8 mouse cellular contexts compared by ENCODE assay signal in genomic region chr11:82933186-82933585, GRCm38 (mm10). TPM values are rescaled to one million over a fixed set of nuclear protein-coding genes. Genes with fewer than 3 reads are reported as not detected.
DNase-seq lines count a peak whose midpoint lies in the region; ATAC-seq and TF ChIP-seq lines count a peak whose summit lies in the region.

No protein-coding gene starts in this region.

- DNase-seq in heart, postnatal 4 days = no peak
- DNase-seq in midbrain, embryonic 11.5 days (ENCODE audit: low spot score, missing footprints) = peak; percentile 84
- DNase-seq in gastrocnemius, postnatal 36 days = no peak
- DNase-seq in left cerebral cortex, postnatal 14 days (ENCODE audit: low spot score in 2 of 2) = no peak
- DNase-seq in adrenal gland, postnatal 4 days (ENCODE audit: low spot score in 2 of 2) = no peak

- H3K9me3 ChIP-seq in heart, embryonic 16.5 days (replicated peaks; ENCODE audit: control insufficient read depth, low read length) = no peaks in the 10 kb centered on the region
- no peaks in the 10 kb centered on the region for H3K9me3 ChIP-seq in hindbrain, embryonic 12.5 days (replicated peaks)
- no peaks in the 10 kb centered on the region; the same call in 1 of the 2 replicates for H3K9me3 ChIP-seq in midbrain, embryonic 11.5 days (ENCODE audit: control insufficient read depth, low read length)

- WGBS in heart, embryonic 16.5 days = 31% methylated on average over 29 of the region's 29 CpGs
- WGBS in hindbrain, embryonic 12.5 days = 2% methylated on average over 27 of the region's 29 CpGs
- WGBS in midbrain, embryonic 11.5 days = 2% methylated on average over 15 of the region's 29 CpGs

- no peak for TF ChIP-seq CTCF in bone marrow macrophage, adult 2 months (IDR thresholded peaks at IDR 0.05; ENCODE audit: low read depth, low read length)

- H3K9ac ChIP-seq in heart, embryonic 16.5 days (ENCODE audit: low read length) = peak overlapping the region; percentile 63
- H3K9ac ChIP-seq in hindbrain, embryonic 12.5 days = peak overlapping the region; percentile 51
- peak overlapping the region; percentile 17; the same call in 1 of the 2 replicates for H3K9ac ChIP-seq in midbrain, embryonic 11.5 days (ENCODE audit: low read length)

- peaks cover 57% of the 10 kb centered on the region for H3K36me3 ChIP-seq in heart, embryonic 16.5 days (ENCODE audit: control insufficient read depth, insufficient read depth)
- H3K36me3 ChIP-seq in hindbrain, embryonic 12.5 days = no peaks in the 10 kb centered on the region
- H3K36me3 ChIP-seq in midbrain, embryonic 11.5 days (ENCODE audit: control insufficient read depth, insufficient read depth, low read length) = no peaks in the 10 kb centered on the region

- TF ChIP-seq POLR2A in bone marrow macrophage, adult 2 months (IDR thresholded peaks at IDR 0.05; ENCODE audit: borderline replicate concordance, low read depth, low read length) = no peak

- H3K4me3 ChIP-seq in heart, embryonic 16.5 days (ENCODE audit: low read length) = peak overlapping the region; percentile 53
- peak overlapping the region; percentile 51 for H3K4me3 ChIP-seq in bone marrow macrophage, adult 2 months (ENCODE audit: insufficient read depth, low read length)
- H3K4me3 ChIP-seq in hindbrain, embryonic 12.5 days = peak overlapping the region; percentile 50
- peak overlapping the region; percentile 48 for H3K4me3 ChIP-seq in midbrain, embryonic 11.5 days (ENCODE audit: low read depth, low read length)

- H3K4me1 ChIP-seq in heart, embryonic 16.5 days (ENCODE audit: control insufficient read depth, insufficient read depth, low read length) = peaks cover 5% of the 10 kb centered on the region
- H3K4me1 ChIP-seq in bone marrow macrophage, adult 2 months (ENCODE audit: control insufficient read depth, insufficient read depth, low read length) = no peaks in the 10 kb centered on the region; the same call in 1 of the 2 replicates
- peaks cover 10% of the 10 kb centered on the region for H3K4me1 ChIP-seq in hindbrain, embryonic 12.5 days
- H3K4me1 ChIP-seq in midbrain, embryonic 11.5 days (ENCODE audit: control insufficient read depth, insufficient read depth, low read length) = peaks cover 9% of the 10 kb centered on the region

- H3K27ac ChIP-seq in heart, embryonic 16.5 days (ENCODE audit: low read length) = no peak overlapping the region
- H3K27ac ChIP-seq in bone marrow macrophage, adult 2 months (ENCODE audit: insufficient read depth, low read depth, low read length) = no peak overlapping the region
- H3K27ac ChIP-seq in hindbrain, embryonic 12.5 days = no peak overlapping the region
- no peak overlapping the region for H3K27ac ChIP-seq in midbrain, embryonic 11.5 days (ENCODE audit: low read depth, low read length)

- peak overlapping the region; percentile 76 for H3K4me2 ChIP-seq in heart, embryonic 16.5 days (ENCODE audit: low read depth, low read length)
- H3K4me2 ChIP-seq in hindbrain, embryonic 12.5 days (replicated peaks) = peak overlapping the region; percentile 96
- H3K4me2 ChIP-seq in midbrain, embryonic 11.5 days = peak overlapping the region; percentile 90

- intact Hi-C loops in gastrocnemius, postnatal 36 days (cut with DNase I) = no loop called here
- intact Hi-C loops in left cerebral cortex, postnatal 14 days (cut with DNase I) = no loop called here

- ATAC-seq in heart, embryonic 16.5 days (replicated peaks; ENCODE audit: extremely low read depth, insufficient read depth, low FRiP score) = no peak
- no peak for ATAC-seq in hindbrain, embryonic 12.5 days (ENCODE audit: low FRiP score)
- ATAC-seq in midbrain, embryonic 11.5 days (ENCODE audit: low FRiP score) = no peak

- H3K27me3 ChIP-seq in heart, embryonic 16.5 days (ENCODE audit: control insufficient read depth, insufficient read depth, low read length) = no peaks in the 10 kb centered on the region; the same call in 1 of the 2 replicates
- peaks cover 72% of the 10 kb centered on the region for H3K27me3 ChIP-seq in hindbrain, embryonic 12.5 days
- H3K27me3 ChIP-seq in midbrain, embryonic 11.5 days (ENCODE audit: control insufficient read depth, insufficient read depth, low read length) = peaks cover 46% of the 10 kb centered on the region

RNA-seq across cellular contexts. Expression of gene Slfn5, which starts 18.0 kb away (rescaled TPM):
- 6.1 and 7.7 TPM in 2 replicates for polyA plus RNA-seq in heart, embryonic 16.5 days (2015; fragmentation: Nextera tagmentation; extraction: Ambion mirVana)
- total RNA-seq in heart, postnatal 4 days (2021) = 10 to 100 TPM; 33.8 to 38.0 TPM
- 97.8 and 116 TPM in 2 replicates for polyA plus RNA-seq in bone marrow macrophage, adult 2 months (2012; ENCODE audit: insufficient read depth, insufficient read length, missing spikeins)
- 1.1 and 1.3 TPM in 2 replicates for polyA plus RNA-seq in hindbrain, embryonic 12.5 days (2016; fragmentation: Nextera tagmentation; extraction: Ambion mirVana)
- 0.14 and 0.47 TPM in 2 replicates for polyA plus RNA-seq in midbrain, embryonic 11.5 days (2014; fragmentation: Nextera tagmentation; extraction: Ambion mirVana)
- 10 to 100 TPM; 20.4 to 20.5 TPM for total RNA-seq in gastrocnemius, postnatal 36 days (2021)
- 1 to 10 TPM; 4.0 to 5.0 TPM for total RNA-seq in left cerebral cortex, postnatal 14 days (2021)
- 10 to 100 TPM; 25.0 to 25.4 TPM for total RNA-seq in adrenal gland, postnatal 4 days (2021)

RNA-seq across cellular contexts. Expression of gene Unc45b, which starts 22.8 kb away (rescaled TPM):
- 188 and 201 TPM in 2 replicates for polyA plus RNA-seq in heart, embryonic 16.5 days (2015; fragmentation: Nextera tagmentation; extraction: Ambion mirVana)
- total RNA-seq in heart, postnatal 4 days (2021) = 100 to 1,000 TPM; 177 to 187 TPM
- not detected in 2 replicates for polyA plus RNA-seq in bone marrow macrophage, adult 2 months (2012; ENCODE audit: insufficient read depth, insufficient read length, missing spikeins)
- 1.4 and 4.1 TPM in 2 replicates for polyA plus RNA-seq in hindbrain, embryonic 12.5 days (2016; fragmentation: Nextera tagmentation; extraction: Ambion mirVana)
- polyA plus RNA-seq in midbrain, embryonic 11.5 days (2014; fragmentation: Nextera tagmentation; extraction: Ambion mirVana) = 0.10 and 0.21 TPM in 2 replicates
- 100 to 1,000 TPM; 158 to 168 TPM for total RNA-seq in gastrocnemius, postnatal 36 days (2021)
- 1 to 10 TPM; 2.9 to 4.3 TPM for total RNA-seq in left cerebral cortex, postnatal 14 days (2021)
- total RNA-seq in adrenal gland, postnatal 4 days (2021) = 10 to 100 TPM; 14.9 to 15.5 TPM

RNA-seq across cellular contexts. Expression of gene Nle1, which starts 25.0 kb away (rescaled TPM):
- polyA plus RNA-seq in heart, embryonic 16.5 days (2015; fragmentation: Nextera tagmentation; extraction: Ambion mirVana) = 22.2 TPM in 2 replicates
- 10 to 100 TPM; 17.4 to 20.1 TPM for total RNA-seq in heart, postnatal 4 days (2021)
- polyA plus RNA-seq in bone marrow macrophage, adult 2 months (2012; ENCODE audit: insufficient read depth, insufficient read length, missing spikeins) = 3.8 and 10.3 TPM in 2 replicates
- polyA plus RNA-seq in hindbrain, embryonic 12.5 days (2016; fragmentation: Nextera tagmentation; extraction: Ambion mirVana) = 32.1 and 32.7 TPM in 2 replicates
- 22.9 and 23.7 TPM in 2 replicates for polyA plus RNA-seq in midbrain, embryonic 11.5 days (2014; fragmentation: Nextera tagmentation; extraction: Ambion mirVana)
- total RNA-seq in gastrocnemius, postnatal 36 days (2021) = 10 to 100 TPM in 1 of 2 experiments, 1 to 10 TPM in 1; 9.1 to 10.5 TPM
- total RNA-seq in left cerebral cortex, postnatal 14 days (2021) = 10 to 100 TPM; 31.2 to 35.6 TPM
- 10 to 100 TPM; 30.7 to 33.4 TPM for total RNA-seq in adrenal gland, postnatal 4 days (2021)

RNA-seq across cellular contexts. Expression of gene Fndc8, which starts 41.3 kb away (rescaled TPM):
- polyA plus RNA-seq in heart, embryonic 16.5 days (2015; fragmentation: Nextera tagmentation; extraction: Ambion mirVana) = 0.12 and 0.20 TPM in 2 replicates
- under 1 TPM; 0.12 to 0.16 TPM for total RNA-seq in heart, postnatal 4 days (2021)
- not detected in 2 replicates for polyA plus RNA-seq in bone marrow macrophage, adult 2 months (2012; ENCODE audit: insufficient read depth, insufficient read length, missing spikeins)
- polyA plus RNA-seq in hindbrain, embryonic 12.5 days (2016; fragmentation: Nextera tagmentation; extraction: Ambion mirVana) = 0.65 and 0.68 TPM in 2 replicates
- 0.19 and 0.30 TPM in 2 replicates for polyA plus RNA-seq in midbrain, embryonic 11.5 days (2014; fragmentation: Nextera tagmentation; extraction: Ambion mirVana)
- not detected for total RNA-seq in gastrocnemius, postnatal 36 days (2021)
- not detected for total RNA-seq in left cerebral cortex, postnatal 14 days (2021)
- total RNA-seq in adrenal gland, postnatal 4 days (2021) = under 1 TPM; 0.23 to 0.25 TPM

RNA-seq across cellular contexts. Expression of gene Rad51d, which starts 42.8 kb away (rescaled TPM):
- 13.8 and 14.4 TPM in 2 replicates for polyA plus RNA-seq in heart, embryonic 16.5 days (2015; fragmentation: Nextera tagmentation; extraction: Ambion mirVana)
- 10 to 100 TPM; 10.2 to 11.0 TPM for total RNA-seq in heart, postnatal 4 days (2021)
- 14.8 and 16.4 TPM in 2 replicates for polyA plus RNA-seq in bone marrow macrophage, adult 2 months (2012; ENCODE audit: insufficient read depth, insufficient read length, missing spikeins)
- polyA plus RNA-seq in hindbrain, embryonic 12.5 days (2016; fragmentation: Nextera tagmentation; extraction: Ambion mirVana) = 10.9 and 12.6 TPM in 2 replicates
- 13.7 and 17.4 TPM in 2 replicates for polyA plus RNA-seq in midbrain, embryonic 11.5 days (2014; fragmentation: Nextera tagmentation; extraction: Ambion mirVana)
- total RNA-seq in gastrocnemius, postnatal 36 days (2021) = 1 to 10 TPM; 2.9 to 4.0 TPM
- total RNA-seq in left cerebral cortex, postnatal 14 days (2021) = 10 to 100 TPM; 11.9 to 14.5 TPM
- total RNA-seq in adrenal gland, postnatal 4 days (2021) = 10 to 100 TPM; 16.4 to 16.8 TPM

Comparison
In these comparisons a context has a peak if more than half of its experiments do, and no peak if none do; other contexts are left out.
1. RNA of gene Unc45b, which starts 22.8 kb away (total RNA-seq): 177 to 187 TPM in heart, postnatal 4 days and 158 to 168 TPM in gastrocnemius, postnatal 36 days; 14.9 to 15.5 TPM in adrenal gland, postnatal 4 days and 2.9 to 4.3 TPM in left cerebral cortex, postnatal 14 days; every median in the first group is over 4 times any median in the second.
2. Peak in every context shown above with its lines, with median percentiles within 50 percentile points of each other: H3K4me2 ChIP-seq, H3K4me3 ChIP-seq and H3K9ac ChIP-seq.